Mouse (Mus musculus) megakaryocyte, embryonic 14.5 days (primary cell): ENCODE data around the gene Neurod2.

ENCODE experiments used
- FLI1 ChIP-seq: IDR thresholded peaks from 2 replicates; pipeline ENCODE4 v1.6.1; 2012; ENCODE audit warnings: low read length, inconsistent platforms, mixed read lengths
- GATA1 ChIP-seq: IDR thresholded peaks from 3 replicates; pipeline ENCODE4 v1.6.1; 2012; ENCODE audit warnings: mixed read lengths, low read length, inconsistent platforms, borderline replicate concordance

DNA sequence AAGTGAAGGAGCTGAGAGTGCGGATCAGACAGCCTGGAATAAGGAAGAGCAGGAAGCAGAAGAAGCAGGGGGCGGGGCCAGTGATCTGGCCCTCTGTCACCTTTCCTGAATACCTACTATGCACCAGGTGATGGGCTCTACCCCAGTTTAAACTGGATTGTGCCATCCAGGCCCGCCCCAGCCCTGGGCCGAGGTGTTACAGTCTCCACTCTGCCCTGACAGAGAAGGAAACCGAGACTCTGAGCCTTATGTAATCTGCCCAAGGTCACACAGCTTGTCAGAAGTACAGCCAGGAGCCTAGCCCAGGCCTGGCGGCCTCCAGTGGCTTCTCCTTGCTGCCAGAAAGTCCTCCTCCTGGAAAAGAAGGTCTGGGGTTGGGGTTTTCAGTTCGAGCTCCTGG, 31.7 kb downstream of the Neurod2 start:
- TF ChIP-seq GATA1 (no peak), FLI1 (no peak)
